Mouse (Mus musculus) liver, embryonic 11.5 days (tissue): ENCODE data around the gene Six6. TPM values are rescaled to one million over a fixed set of nuclear protein-coding genes. Genes with fewer than 3 reads are reported as not detected.

Experiments
- ATAC-seq: fragments of 200-750 bp; cut with Nextera tagmentation; replicated peaks from 2 replicates; pipeline ENCODE4 v1.8.0; 2017; ENCODE audit warnings: moderate number of reproducible peaks, mild to moderate bottlenecking, moderate TSS enrichment, moderate library complexity; ENCODE audit not compliant: low FRiP score
- DNase-seq: peaks from one replicate; pipeline ENCODE4 v3.0.0-alpha.2; 2017; ENCODE audit warnings: low spot score
- H3K27ac ChIP-seq: fragments of 300-500 bp; sonication (generic); 2 replicates; pipeline ENCODE4 v1.5.1; 2014; ENCODE audit warnings: mild to moderate bottlenecking, low read depth, low read length, control low read depth
- H3K27me3 ChIP-seq: fragments of 300-500 bp; sonication (generic); replicated peaks from 2 replicates; pipeline ENCODE4 v1.6.1; 2014; ENCODE audit warnings: low read length, mixed read lengths; ENCODE audit not compliant: control insufficient read depth, insufficient read depth
- H3K36me3 ChIP-seq: fragments of 300-500 bp; sonication (generic); 2 replicates; pipeline ENCODE4 v1.6.1; 2014; ENCODE audit warnings: mild to moderate bottlenecking, low read length, moderate library complexity, mixed read lengths; ENCODE audit not compliant: control insufficient read depth, insufficient read depth
- H3K4me1 ChIP-seq: fragments of 300-500 bp; sonication (generic); replicated peaks from 2 replicates; pipeline ENCODE4 v1.6.1; 2014; ENCODE audit warnings: low read length, mixed read lengths; ENCODE audit not compliant: control insufficient read depth, insufficient read depth
- H3K4me2 ChIP-seq: fragments of 300-500 bp; sonication (generic); 2 replicates; pipeline ENCODE4 v1.6.1; 2014; ENCODE audit warnings: mild to moderate bottlenecking, control low read depth, moderate library complexity
- H3K4me3 ChIP-seq: fragments of 300-500 bp; sonication (generic); 2 replicates; pipeline ENCODE4 v1.5.1; 2014; ENCODE audit warnings: low read depth, low read length, control low read depth
- H3K9ac ChIP-seq: fragments of 300-500 bp; sonication (generic); 2 replicates; pipeline ENCODE4 v1.6.1; 2014; ENCODE audit warnings: low read depth, low read length, control low read depth
- H3K9me3 ChIP-seq: fragments of 300-500 bp; sonication (generic); 2 replicates; pipeline ENCODE4 v1.6.1; 2016; ENCODE audit warnings: low read length, inconsistent platforms, mixed read lengths; ENCODE audit not compliant: control insufficient read depth
- WGBS: fragments of 180-500 bp; shearing (Covaris S2); extraction: QIAGEN DNeasy Blood & Tissue Kit; methylation state at CpG from one replicate; pipeline ENCODE4 v1.1.7; 2014; 5-methylcytosine and 5-hydroxymethylcytosine counted together
- polyA plus RNA-seq: library from polyadenylated mRNA; unstranded; fragments of >200 nt; fragmentation: Nextera tagmentation; extraction: Ambion mirVana; gene quantifications from 2 replicates; pipeline ENCODE4 v1.2.1, GENCODE M21; 2014

Gene Six6
- polyA plus RNA-seq = not detected in 2 replicates

- H3K27me3 ChIP-seq = peaks cover 89% of the 10 kb centered on the region
- H3K4me3 ChIP-seq = peak within 1 kb of the TSS; percentile 14; the same call in 1 of the 2 replicates
- ATAC-seq (no peak), DNase-seq (peak; percentile 54)
- H3K36me3 ChIP-seq = no peaks in the 10 kb centered on the region
- H3K27ac ChIP-seq = no peak within 1 kb of the TSS
- H3K4me1 ChIP-seq = no peaks in the 10 kb centered on the region
- no peaks in the 10 kb centered on the region for H3K9me3 ChIP-seq
- no peak within 1 kb of the TSS for H3K9ac ChIP-seq
- 1% methylated on average over 28 of the region's 28 CpGs for WGBS
- H3K4me2 ChIP-seq = peak within 1 kb of the TSS; percentile 5; the same call in 1 of the 2 replicates
These were observed at the start of gene Six6 for GRCm38 (mm10) chr12:72939616-72940015. Gene Six6, plus strand, starts transcription at chr12:72939892.

GRCm38 (mm10) chr12:72917159-72917993, 22.3 kb upstream of the Six6 start:
- 19% methylated on average over 48 of the region's 48 CpGs for WGBS
- peak; percentile 57; the same call in 1 of the 2 replicates for ATAC-seq
- peak overlapping the region; percentile 63 for H3K4me2 ChIP-seq
- no peaks in the 10 kb centered on the region for H3K4me1 ChIP-seq
- DNase-seq = peak; percentile 49
- H3K9me3 ChIP-seq = no peaks in the 10 kb centered on the region
- H3K9ac ChIP-seq = peak overlapping the region; percentile 59
- peak overlapping the region; percentile 49 for H3K4me3 ChIP-seq
- no peaks in the 10 kb centered on the region for H3K36me3 ChIP-seq
- H3K27me3 ChIP-seq = no peaks in the 10 kb centered on the region
- H3K27ac ChIP-seq = no peak overlapping the region

- ATAC-seq (no peak), DNase-seq (no peak)
- WGBS = 44% methylated on average over 8 of the region's 8 CpGs
These were observed 2.9 kb upstream of the Six6 start for GRCm38 (mm10) chr12:72936751-72937150.

GRCm38 (mm10) chr12:72937537-72938120, 2.1 kb upstream of the Six6 start:
- H3K9ac ChIP-seq = no peak overlapping the region
- 6% methylated on average over 19 of the region's 19 CpGs for WGBS

More at GRCm38 (mm10) chr12:72936751-72937150, 2.9 kb upstream of the Six6 start:
- peaks cover 60% of the 10 kb centered on the region for H3K27me3 ChIP-seq
- H3K9me3 ChIP-seq = no peaks in the 10 kb centered on the region
- no peak overlapping the region for H3K9ac ChIP-seq
- H3K4me2 ChIP-seq = no peak overlapping the region
- H3K4me3 ChIP-seq = no peak overlapping the region
- H3K27ac ChIP-seq = no peak overlapping the region
- H3K36me3 ChIP-seq = no peaks in the 10 kb centered on the region
- no peaks in the 10 kb centered on the region for H3K4me1 ChIP-seq

GRCm38 (mm10) chr12:72938176-72938575, 1.5 kb upstream of the Six6 start:
- Histone ChIP-seq H3K36me3 (no peaks in the 10 kb centered on the region), H3K4me3 (no peak overlapping the region), H3K9ac (no peak overlapping the region), H3K27ac (no peak overlapping the region), H3K4me1 (no peaks in the 10 kb centered on the region), H3K9me3 (no peaks in the 10 kb centered on the region), H3K4me2 (no peak overlapping the region), H3K27me3 (peaks cover 74% of the 10 kb centered on the region)
- no peak for ATAC-seq
- 11% methylated on average over 11 of the region's 13 CpGs for WGBS
- no peak for DNase-seq

More at GRCm38 (mm10) chr12:72937537-72938120, 2.1 kb upstream of the Six6 start:
- ATAC-seq = no peak
- Histone ChIP-seq H3K4me1 (no peaks in the 10 kb centered on the region), H3K36me3 (no peaks in the 10 kb centered on the region), H3K9me3 (no peaks in the 10 kb centered on the region), H3K4me2 (no peak overlapping the region), H3K27ac (no peak overlapping the region), H3K27me3 (peaks cover 69% of the 10 kb centered on the region), H3K4me3 (no peak overlapping the region)
- DNase-seq = no peak

- ATAC-seq (no peak), DNase-seq (no peak)
- H3K4me3 ChIP-seq = no peak overlapping the region
- H3K27ac ChIP-seq = no peak overlapping the region
- peaks cover 81% of the 10 kb centered on the region for H3K27me3 ChIP-seq
- H3K9me3 ChIP-seq = no peaks in the 10 kb centered on the region
- H3K9ac ChIP-seq = no peak overlapping the region
- H3K4me1 ChIP-seq = no peaks in the 10 kb centered on the region
- H3K36me3 ChIP-seq = no peaks in the 10 kb centered on the region
- WGBS = 6% methylated on average over 14 of the region's 14 CpGs
- no peak overlapping the region for H3K4me2 ChIP-seq
These were observed 847 bp upstream of the Six6 start for GRCm38 (mm10) chr12:72938600-72939490.

GRCm38 (mm10) chr12:72940071-72940821, 554 bp downstream of the Six6 start, which contains the start of gene 4930447C04Rik:
Gene 4930447C04Rik, minus strand, starts transcription at chr12:72940774.
- no peak for DNase-seq
- Histone ChIP-seq H3K36me3 (no peaks in the 10 kb centered on the region), H3K9me3 (no peaks in the 10 kb centered on the region), H3K27ac (no peak within 1 kb of the TSS), H3K4me2 (peak within 1 kb of the TSS; percentile 5; the same call in 1 of the 2 replicates), H3K9ac (no peak within 1 kb of the TSS), H3K27me3 (peaks cover 95% of the 10 kb centered on the region), H3K4me1 (no peaks in the 10 kb centered on the region), H3K4me3 (peak within 1 kb of the TSS; percentile 14; the same call in 1 of the 2 replicates)
- no peak for ATAC-seq
- 2% methylated on average over 39 of the region's 39 CpGs for WGBS
